Mouse (Mus musculus) erythroblast, embryonic 14.5 days (primary cell): Measurements from ENCODE around the gene Aire.

ENCODE experiments used
- GATA1 ChIP-seq: IDR thresholded peaks from 2 replicates; pipeline ENCODE4 v1.6.1; 2012; ENCODE audit warnings: low read length, inconsistent platforms, mixed read lengths
- TAL1 ChIP-seq: IDR thresholded peaks from 3 replicates; pipeline ENCODE4 v1.6.1; 2012; ENCODE audit warnings: low read length, inconsistent platforms, mixed read lengths

DNA sequence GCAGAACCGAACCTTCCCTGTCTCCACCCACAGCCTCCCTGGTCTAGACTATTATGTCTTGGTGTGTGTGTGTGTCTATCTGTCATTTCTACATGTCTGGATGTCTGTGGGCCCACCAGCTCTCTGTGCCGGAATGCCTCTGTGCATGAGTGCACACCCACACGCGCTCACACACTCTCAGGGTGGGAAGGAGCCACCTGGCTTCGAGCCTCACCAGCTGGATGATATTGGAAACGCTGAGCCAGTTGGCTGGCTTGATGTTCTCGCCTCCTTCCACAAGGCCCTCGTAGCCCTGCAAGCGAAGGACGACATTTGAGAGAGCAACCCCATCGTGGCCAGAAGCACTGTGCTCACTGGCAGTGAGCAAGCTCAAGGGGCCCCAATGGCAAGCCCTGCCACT lies 41.6 kb downstream of the Aire start:
- no peak for TF ChIP-seq TAL1
- TF ChIP-seq GATA1: no peak
